Mouse (Mus musculus) adrenal gland, postnatal 25 days (tissue): ENCODE data around the gene Tchhl1. TPM values are rescaled to one million over a fixed set of nuclear protein-coding genes. Genes with fewer than 3 reads are reported as not detected.
"Not testable (repeated sequence)": the region's sequence is repeated elsewhere in the genome, so short reads cannot be mapped to it uniquely, and the experiment has no call there.

Experiments used
- DNase-seq: peaks from one replicate; pipeline ENCODE4 v3.0.0; 2021; ENCODE audit warnings: mixed read lengths
- long read RNA-seq: library from polyadenylated mRNA; stranded (forward); transcript quantifications from one replicate; pipeline ENCODE4 v2.0.0, GENCODE M21; 2021
- total RNA-seq: library from RNA; stranded (reverse); gene quantifications from 2 replicates; pipeline ENCODE4 v1.2.3, GENCODE M21; 2021

Tchhl1 gene
- 0.58 and 1.5 TPM in 2 replicates for total RNA-seq
- long read RNA-seq: 0 reads

- DNase-seq: no peak
Observed at GRCm38 (mm10) chr3:93468561-93468960, at the start of gene Tchhl1. TSS of gene Tchhl1 (plus strand) at chr3:93468754.

- DNase-seq: no peak
Observed at GRCm38 (mm10) chr3:93431673-93432072, 36.9 kb upstream of the Tchhl1 start.

- DNase-seq: no peak
Observed at GRCm38 (mm10) chr3:93442030-93442429, 26.5 kb upstream of the Tchhl1 start, which contains the start of gene Tchh. TSS of gene Tchh (plus strand) at chr3:93442330.

GRCm38 (mm10) chr3:93443501-93444101 is 25.0 kb upstream of the Tchhl1 start:
- no peak for DNase-seq

GRCm38 (mm10) chr3:93444343-93445164 is 24.0 kb upstream of the Tchhl1 start:
- DNase-seq: peak; percentile 67

- DNase-seq: peak; percentile 3
Observed at GRCm38 (mm10) chr3:93445165-93445705, 23.3 kb upstream of the Tchhl1 start.

GRCm38 (mm10) chr3:93446128-93446755 is 22.3 kb upstream of the Tchhl1 start:
- peak; percentile 15 for DNase-seq

GRCm38 (mm10) chr3:93446756-93447137 is 21.8 kb upstream of the Tchhl1 start:
- DNase-seq: not testable (repeated sequence)

GRCm38 (mm10) chr3:93447138-93447841 is 21.3 kb upstream of the Tchhl1 start:
- DNase-seq: peak; percentile 57

- DNase-seq: no peak
Observed at GRCm38 (mm10) chr3:93466556-93466955, 2.0 kb upstream of the Tchhl1 start.

GRCm38 (mm10) chr3:93467130-93467529 is 1.4 kb upstream of the Tchhl1 start:
- DNase-seq: no peak

- DNase-seq: no peak
Observed at GRCm38 (mm10) chr3:93469629-93470028, 1.1 kb downstream of the Tchhl1 start.

GRCm38 (mm10) chr3:93480053-93480452 is 11.5 kb downstream of the Tchhl1 start:
- DNase-seq: no peak

GRCm38 (mm10) chr3:93481982-93482616 is 13.5 kb downstream of the Tchhl1 start:
- no peak for DNase-seq

- no peak for DNase-seq
Observed at GRCm38 (mm10) chr3:93485611-93486010, 17.1 kb downstream of the Tchhl1 start.

- DNase-seq: no peak
Observed at GRCm38 (mm10) chr3:93488541-93488940, 20.0 kb downstream of the Tchhl1 start.

- DNase-seq: no peak
Observed at GRCm38 (mm10) chr3:93492176-93492575, 23.6 kb downstream of the Tchhl1 start.

GRCm38 (mm10) chr3:93493992-93494391 is 25.4 kb downstream of the Tchhl1 start:
- peak; percentile 10 for DNase-seq

GRCm38 (mm10) chr3:93494774-93495173 is 26.2 kb downstream of the Tchhl1 start:
- not testable (repeated sequence) for DNase-seq

GRCm38 (mm10) chr3:93497131-93497530 is 28.6 kb downstream of the Tchhl1 start:
- no peak for DNase-seq

GRCm38 (mm10) chr3:93499129-93499528 is 30.6 kb downstream of the Tchhl1 start:
- no peak for DNase-seq
